Mouse (Mus musculus): Measurements from ENCODE around the gene Eva1a. TPM values are rescaled to one million over a fixed set of nuclear protein-coding genes. Genes with fewer than 3 reads are reported as not detected.

The Eva1a gene
- 48.0 TPM for polyA plus RNA-seq (2021)

GRCm38 (mm10) chr6:82040834-82041487 is at the start of gene Eva1a:
Gene Eva1a, plus strand, starts transcription at chr6:82041043.
- ATAC-seq = peak; percentile 40
- CTCF ChIA-PET = interaction anchor here (0.8 to 9.2 kb wide), 5 partner anchors 20 to 78 kb away, joined by 3 to 73 read pairs (median 10); no protein-coding TSS in a partner anchor
- no peak for TF ChIP-seq CTCF (IDR thresholded peaks at IDR 0.05)
- no peak for DNase-seq (ENCODE audit: low read depth, low spot score)
- POLR2A ChIA-PET = interaction anchor here (0.8 to 4.9 kb wide), 5 partner anchors 11 to 53 kb away, joined by 3 to 31 read pairs (median 6); no protein-coding TSS in a partner anchor
- H3K27me3 ChIP-seq = no peaks in the 10 kb centered on the region
- in situ Hi-C loops (cut with MboI; ENCODE audit: low pct_unique_long_range_greater_than_20kb) = loop anchor here (5.0 kb wide), 2 partner anchors 54 to 76 kb away; no protein-coding TSS in a partner anchor

GRCm38 (mm10) chr6:82012392-82012791 is 28.5 kb upstream of the Eva1a start:
- POLR2A ChIA-PET = no interaction called here
- CTCF ChIA-PET = interaction anchor here (1.5 to 1.6 kb wide), 2 partner anchors 8 to 20 kb away, joined by 3 to 6 read pairs; no protein-coding TSS in a partner anchor
- no peak for DNase-seq (ENCODE audit: low read depth, low spot score)
- TF ChIP-seq CTCF (IDR thresholded peaks at IDR 0.05) = no peak
- H3K27me3 ChIP-seq = no peaks in the 10 kb centered on the region
- ATAC-seq = no peak
- in situ Hi-C loops (cut with MboI; ENCODE audit: low pct_unique_long_range_greater_than_20kb) = no loop called here

GRCm38 (mm10) chr6:82021074-82021473 is 19.8 kb upstream of the Eva1a start:
- ATAC-seq (peak; percentile 83), DNase-seq (ENCODE audit: low read depth, low spot score) (no peak)
- TF ChIP-seq CTCF (IDR thresholded peaks at IDR 0.05) = no peak
- H3K27me3 ChIP-seq = no peaks in the 10 kb centered on the region
- in situ Hi-C loops (cut with MboI; ENCODE audit: low pct_unique_long_range_greater_than_20kb) = no loop called here
- ChIA-PET POLR2A (no interaction called here), CTCF (interaction anchor here (1.1 to 2.0 kb wide), 3 partner anchors 19 to 33 kb away, joined by 3 to 9 read pairs (median 4); no protein-coding TSS in a partner anchor)

GRCm38 (mm10) chr6:82021494-82021893 is 19.3 kb upstream of the Eva1a start:
- no peak for TF ChIP-seq CTCF (IDR thresholded peaks at IDR 0.05)
- in situ Hi-C loops (cut with MboI; ENCODE audit: low pct_unique_long_range_greater_than_20kb) = no loop called here
- ChIA-PET CTCF (interaction anchor here (1.0 to 2.0 kb wide), 4 partner anchors 9 to 34 kb away, joined by 3 to 9 read pairs (median 4); no protein-coding TSS in a partner anchor), POLR2A (no interaction called here)
- DNase-seq (ENCODE audit: low read depth, low spot score) (no peak), ATAC-seq (no peak)
- H3K27me3 ChIP-seq = no peaks in the 10 kb centered on the region

GRCm38 (mm10) chr6:82029611-82030510 is 11.0 kb upstream of the Eva1a start:
- peak; percentile 96 for ATAC-seq
- ChIA-PET CTCF (interaction anchor here (0.7 to 1.2 kb wide), 4 partner anchors 8 to 43 kb away, joined by 3 to 4 read pairs (median 3); no protein-coding TSS in a partner anchor), POLR2A (interaction anchor here (0.6 to 1.4 kb wide), 3 partner anchors 10 to 68 kb away, joined by 3 to 8 read pairs (median 5); partner anchors contain the start of gene Eva1a)
- H3K27me3 ChIP-seq = no peaks in the 10 kb centered on the region
- no peak for TF ChIP-seq CTCF (IDR thresholded peaks at IDR 0.05)
- in situ Hi-C loops (cut with MboI; ENCODE audit: low pct_unique_long_range_greater_than_20kb) = no loop called here
- peak; percentile 97 for DNase-seq (ENCODE audit: low read depth, low spot score)

GRCm38 (mm10) chr6:82030511-82030884 is 10.3 kb upstream of the Eva1a start:
- CTCF ChIA-PET = interaction anchor here (0.9 to 1.2 kb wide), 3 partner anchors 9 to 43 kb away, joined by 3 to 4 read pairs (median 3); no protein-coding TSS in a partner anchor
- no peak for TF ChIP-seq CTCF (IDR thresholded peaks at IDR 0.05)
- H3K27me3 ChIP-seq = no peaks in the 10 kb centered on the region
- ATAC-seq (no peak), DNase-seq (ENCODE audit: low read depth, low spot score) (no peak)
- in situ Hi-C loops (cut with MboI; ENCODE audit: low pct_unique_long_range_greater_than_20kb) = no loop called here
- POLR2A ChIA-PET = interaction anchor here (0.6 to 1.4 kb wide), 3 partner anchors 10 to 69 kb away, joined by 3 to 8 read pairs (median 5); partner anchors contain the start of gene Eva1a

GRCm38 (mm10) chr6:82037211-82037610 is 3.6 kb upstream of the Eva1a start:
- DNase-seq (ENCODE audit: low read depth, low spot score) (no peak), ATAC-seq (peak; percentile 56)
- ChIA-PET POLR2A (interaction anchor here (0.8 to 1.3 kb wide), 2 partner anchors 47 to 50 kb away, joined by 3 read pairs; no protein-coding TSS in a partner anchor), CTCF (interaction anchor here (1.7 to 9.2 kb wide), 2 partner anchors 23 to 49 kb away, joined by 4 to 73 read pairs; no protein-coding TSS in a partner anchor)
- TF ChIP-seq CTCF (IDR thresholded peaks at IDR 0.05) = no peak
- in situ Hi-C loops (cut with MboI; ENCODE audit: low pct_unique_long_range_greater_than_20kb) = no loop called here
- H3K27me3 ChIP-seq = no peaks in the 10 kb centered on the region

GRCm38 (mm10) chr6:82039193-82039592 is 1.6 kb upstream of the Eva1a start:
- DNase-seq (ENCODE audit: low read depth, low spot score) (no peak), ATAC-seq (no peak)
- H3K27me3 ChIP-seq = no peaks in the 10 kb centered on the region
- ChIA-PET CTCF (interaction anchor here (4.9 to 9.2 kb wide), 2 partner anchors 51 to 80 kb away, joined by 24 to 73 read pairs; no protein-coding TSS in a partner anchor), POLR2A (interaction anchor here (2.6 kb wide), 1 partner anchor 9 kb away, joined by 8 read pairs; no protein-coding TSS in a partner anchor)
- TF ChIP-seq CTCF (IDR thresholded peaks at IDR 0.05) = no peak
- in situ Hi-C loops (cut with MboI; ENCODE audit: low pct_unique_long_range_greater_than_20kb) = no loop called here

- POLR2A ChIA-PET = interaction anchor here (1.1 to 4.9 kb wide), 3 partner anchors 10 to 52 kb away, joined by 3 to 31 read pairs (median 8); no protein-coding TSS in a partner anchor
- in situ Hi-C loops (cut with MboI; ENCODE audit: low pct_unique_long_range_greater_than_20kb) = loop anchor here (5.0 kb wide), 2 partner anchors 53 to 77 kb away; no protein-coding TSS in a partner anchor
Measured at GRCm38 (mm10) chr6:82039968-82040367, 875 bp upstream of the Eva1a start.

More at GRCm38 (mm10) chr6:82039968-82040367, 875 bp upstream of the Eva1a start:
- CTCF ChIA-PET = interaction anchor here (0.8 to 9.2 kb wide), 5 partner anchors 10 to 79 kb away, joined by 3 to 73 read pairs (median 3); no protein-coding TSS in a partner anchor
- DNase-seq (ENCODE audit: low read depth, low spot score) = no peak
- no peak for ATAC-seq
- no peak for TF ChIP-seq CTCF (IDR thresholded peaks at IDR 0.05)
- H3K27me3 ChIP-seq = no peaks in the 10 kb centered on the region

All from Patski (cell line).